Mouse (Mus musculus) urinary bladder, postnatal 4 days (tissue): Measurements from ENCODE around the gene Hnrnph3.

Experiments
- DNase-seq, 2 experiments: peaks; one replicate each; pipeline ENCODE4 v3.0.0; 2021 to 2022; ENCODE audit warnings: low spot score in 2 of 2

Hnrnph3 gene

GRCm38 (mm10) chr10:63032267-63032666, 8.2 kb upstream of the Hnrnph3 start:
- no peak for DNase-seq

GRCm38 (mm10) chr10:63028396-63028795, 4.4 kb upstream of the Hnrnph3 start:
- no peak for DNase-seq

GRCm38 (mm10) chr10:63027376-63028161, 3.6 kb upstream of the Hnrnph3 start:
- no peak for DNase-seq

GRCm38 (mm10) chr10:63026795-63027160, 2.8 kb upstream of the Hnrnph3 start:
- no peak for DNase-seq

- no peak for DNase-seq
Observed at GRCm38 (mm10) chr10:63026156-63026794, 2.3 kb upstream of the Hnrnph3 start.

GRCm38 (mm10) chr10:63025491-63026011, 1.5 kb upstream of the Hnrnph3 start:
- no peak for DNase-seq

- DNase-seq: no peak
Observed at GRCm38 (mm10) chr10:63025016-63025415, 999 bp upstream of the Hnrnph3 start.

GRCm38 (mm10) chr10:63024580-63024910, 528 bp upstream of the Hnrnph3 start:
- peak; percentile 51 to 70 for DNase-seq

- DNase-seq: peak; percentile 63 to 77
Observed at GRCm38 (mm10) chr10:63023121-63023748, 782 bp downstream of the Hnrnph3 start.

- no peak for DNase-seq
Observed at GRCm38 (mm10) chr10:63022541-63023120, 1.4 kb downstream of the Hnrnph3 start.

GRCm38 (mm10) chr10:63021702-63022101, 2.3 kb downstream of the Hnrnph3 start:
- DNase-seq: no peak

GRCm38 (mm10) chr10:63019304-63019703, 4.7 kb downstream of the Hnrnph3 start:
- no peak for DNase-seq

- DNase-seq: no peak
Observed at GRCm38 (mm10) chr10:63014168-63014567, 9.8 kb downstream of the Hnrnph3 start.

- DNase-seq: no peak
Observed at GRCm38 (mm10) chr10:63013476-63013875, 10.5 kb downstream of the Hnrnph3 start.

- DNase-seq: no peak
Observed at GRCm38 (mm10) chr10:63011556-63011955, 12.5 kb downstream of the Hnrnph3 start.

GRCm38 (mm10) chr10:63010268-63010667, 13.7 kb downstream of the Hnrnph3 start:
- no peak for DNase-seq

GRCm38 (mm10) chr10:63008193-63008592, 15.8 kb downstream of the Hnrnph3 start:
- DNase-seq: no peak

- DNase-seq: no peak
Observed at GRCm38 (mm10) chr10:63004556-63004955, 19.5 kb downstream of the Hnrnph3 start.

- DNase-seq: no peak
Observed at GRCm38 (mm10) chr10:63003252-63003651, 20.8 kb downstream of the Hnrnph3 start.

- DNase-seq: no peak
Observed at GRCm38 (mm10) chr10:63000584-63000983, 23.4 kb downstream of the Hnrnph3 start.

GRCm38 (mm10) chr10:62993991-62994390, 30.0 kb downstream of the Hnrnph3 start:
- no peak for DNase-seq

GRCm38 (mm10) chr10:62990636-62991035, 33.4 kb downstream of the Hnrnph3 start:
- DNase-seq: no peak
